Mouse (Mus musculus): ENCODE measurements around the gene Tnc. TPM values are rescaled to one million over a fixed set of nuclear protein-coding genes. Genes with fewer than 3 reads are reported as not detected.

Tnc gene
- total RNA-seq, 2 experiments from 2014 or later, result 40.9 to 41.6 TPM

GRCm38 (mm10) chr4:64024041-64024779 lies 22.6 kb downstream of the Tnc start:
- DNase-seq, result no peak

GRCm38 (mm10) chr4:64020930-64021589 lies 25.8 kb downstream of the Tnc start:
- no peak for DNase-seq

GRCm38 (mm10) chr4:64020151-64020550 lies 26.7 kb downstream of the Tnc start:
- no peak for DNase-seq

GRCm38 (mm10) chr4:64011308-64011707 lies 35.5 kb downstream of the Tnc start:
- no peak for DNase-seq

GRCm38 (mm10) chr4:64009936-64010335 lies 36.9 kb downstream of the Tnc start:
- no peak for DNase-seq

GRCm38 (mm10) chr4:64005198-64005597 lies 41.6 kb downstream of the Tnc start:
- no peak for DNase-seq

- DNase-seq, result no peak
Measured at GRCm38 (mm10) chr4:64003677-64004076, 43.1 kb downstream of the Tnc start.

- DNase-seq, result no peak
Measured at GRCm38 (mm10) chr4:64002168-64002567, 44.6 kb downstream of the Tnc start.

- DNase-seq, result no peak
Measured at GRCm38 (mm10) chr4:64000788-64001187, 46.0 kb downstream of the Tnc start.

GRCm38 (mm10) chr4:64000293-64000692 lies 46.5 kb downstream of the Tnc start:
- DNase-seq, result no peak

- no peak for DNase-seq
Measured at GRCm38 (mm10) chr4:63993462-63994113, 53.2 kb downstream of the Tnc start.

- no peak for DNase-seq
Measured at GRCm38 (mm10) chr4:63990216-63990615, 56.6 kb downstream of the Tnc start.

GRCm38 (mm10) chr4:63988090-63988489 lies 58.7 kb downstream of the Tnc start:
- DNase-seq, result no peak

- DNase-seq, result no peak
Measured at GRCm38 (mm10) chr4:63986576-63986975, 60.2 kb downstream of the Tnc start.

DNA sequence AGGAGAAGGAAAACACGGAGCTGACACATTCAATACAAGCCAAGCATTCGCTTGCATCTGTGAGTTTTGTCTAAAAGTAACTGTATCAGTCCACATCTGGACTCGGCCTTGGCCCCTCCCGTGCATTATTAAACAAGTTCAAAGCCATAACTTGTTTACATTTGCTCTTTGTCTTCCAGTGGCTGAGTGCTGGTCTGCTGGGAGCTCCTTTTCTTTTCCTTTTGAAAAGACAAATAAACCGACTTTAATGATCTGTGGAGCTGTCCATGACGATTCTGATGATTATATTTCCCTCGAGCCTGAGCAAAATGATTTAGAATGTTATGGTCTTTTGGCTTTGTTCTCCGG lies 63.7 kb downstream of the Tnc start:
- no peak for DNase-seq

DNA sequence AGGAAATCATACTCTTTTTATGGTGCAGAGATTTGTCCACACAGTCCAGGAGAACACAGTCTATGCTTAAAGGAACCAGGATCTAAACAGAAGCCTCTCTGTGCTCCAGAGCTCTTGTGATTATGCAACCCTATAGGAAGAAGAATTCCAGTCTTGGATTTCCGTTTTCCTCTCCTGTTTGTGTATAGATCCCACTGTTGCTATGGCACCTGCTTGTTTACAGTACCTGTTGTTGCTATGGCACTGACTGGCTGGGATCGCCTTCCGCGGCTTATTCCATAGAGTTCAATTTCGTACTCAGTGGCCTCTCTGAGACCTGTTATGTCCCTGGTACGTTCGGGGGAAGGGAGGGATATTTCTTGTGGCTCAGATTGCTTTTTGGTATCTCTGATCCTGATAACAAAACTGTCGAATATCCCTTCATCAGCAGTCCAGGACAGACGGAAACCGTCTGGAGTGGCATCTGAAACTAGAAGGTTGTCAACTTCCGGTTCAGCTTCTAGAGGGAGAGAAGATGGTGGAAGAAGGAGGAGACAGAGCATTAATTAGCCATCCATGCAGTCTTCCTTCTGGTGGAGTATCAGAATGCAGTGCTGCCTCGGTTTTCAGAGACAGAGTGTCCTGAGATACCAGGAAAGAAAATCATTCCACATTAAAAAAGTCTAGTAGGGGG lies 64.3 kb downstream of the Tnc start:
- no peak for DNase-seq

DNA sequence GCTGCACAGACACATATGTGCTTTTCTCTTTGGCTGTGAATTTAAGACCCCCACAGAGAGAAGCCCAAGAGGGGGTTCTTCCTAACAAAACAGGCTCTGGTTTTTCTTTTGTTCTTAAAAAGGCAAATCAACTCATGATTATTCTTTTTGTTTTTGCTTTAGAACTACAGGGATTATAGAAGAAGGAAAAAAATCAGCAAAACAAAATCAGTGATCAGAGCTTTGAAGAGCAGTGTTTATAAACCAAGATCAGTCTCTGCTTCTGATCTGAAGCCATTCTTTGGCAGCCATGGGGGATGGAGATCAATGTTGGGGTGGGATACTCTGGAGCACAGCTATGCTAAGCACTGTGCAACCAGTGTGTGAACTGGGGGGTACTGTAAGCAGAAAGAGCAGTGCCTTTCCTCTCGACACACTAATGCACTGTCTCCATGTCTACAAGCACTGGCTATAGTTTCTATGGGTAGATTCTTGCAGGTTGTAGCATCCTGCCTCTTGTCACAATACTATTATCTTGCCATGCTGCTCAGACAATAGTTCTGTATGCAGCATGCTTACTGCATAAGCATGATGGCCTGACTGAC lies 66.5 kb downstream of the Tnc start:
- DNase-seq, result no peak

GRCm38 (mm10) chr4:63979635-63980034 lies 67.2 kb downstream of the Tnc start:
- no peak for DNase-seq

DNA sequence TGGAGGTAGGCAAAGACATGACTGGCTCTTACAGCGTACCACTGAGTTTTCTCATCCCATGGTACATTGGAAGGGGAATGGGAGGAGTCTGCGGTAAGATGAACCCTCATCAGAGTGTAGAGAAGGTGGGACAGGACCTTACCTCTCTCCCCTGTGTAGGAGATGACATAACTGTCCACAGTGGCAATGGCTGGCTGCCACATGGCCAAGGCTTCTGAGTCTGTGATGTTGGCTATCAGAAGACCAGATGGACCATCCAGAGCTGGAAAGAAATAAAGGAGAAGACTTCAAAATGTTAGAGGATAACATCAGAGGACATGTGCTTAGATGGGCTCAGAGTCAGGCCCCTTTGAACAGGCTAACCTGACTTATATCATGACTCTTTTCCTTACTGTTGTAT lies 74.3 kb downstream of the Tnc start:
- no peak for DNase-seq

GRCm38 (mm10) chr4:63971762-63972161 lies 75.1 kb downstream of the Tnc start:
- DNase-seq, result no peak

DNA sequence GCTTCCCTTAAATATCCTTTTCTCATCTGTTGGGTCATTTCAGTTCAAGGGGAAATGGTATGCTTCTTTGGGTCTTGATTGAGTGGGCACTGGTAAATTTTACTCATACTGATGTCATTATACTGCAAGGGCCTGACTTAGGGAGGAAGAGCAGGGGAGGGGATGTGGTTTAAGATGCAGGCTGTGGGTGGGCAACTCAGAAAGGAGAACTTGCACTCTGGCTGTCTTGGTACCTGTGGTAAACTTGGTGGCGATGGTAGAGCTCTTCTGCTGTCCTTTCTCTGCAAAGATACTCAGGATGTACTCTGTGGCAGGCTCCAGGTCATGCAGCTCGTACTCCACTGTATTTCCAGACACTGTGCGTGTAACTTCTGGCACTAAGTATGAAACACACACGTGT lies 75.9 kb downstream of the Tnc start:
- no peak for DNase-seq

DNA sequence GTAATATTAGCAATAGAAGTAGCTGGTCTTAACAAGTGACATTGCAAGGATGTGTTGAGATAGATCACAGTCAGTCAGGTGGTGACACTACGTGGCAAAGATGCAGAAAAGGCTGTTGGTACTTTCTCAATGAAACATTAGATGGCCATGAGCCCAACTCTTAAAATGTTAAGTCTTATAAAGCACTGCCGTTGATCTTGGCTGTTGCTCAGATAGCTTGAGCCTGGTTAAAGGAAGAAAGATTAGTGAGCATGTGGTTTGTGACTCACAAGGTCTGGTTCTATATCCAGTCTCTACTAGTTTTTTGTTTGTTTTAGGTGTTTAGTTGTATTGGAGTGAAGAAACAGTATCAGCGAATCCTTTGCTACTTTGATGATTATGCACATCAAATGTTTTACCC lies 76.9 kb downstream of the Tnc start:
- no peak for DNase-seq

- no peak for DNase-seq
Measured at GRCm38 (mm10) chr4:63963410-63963809, 83.4 kb downstream of the Tnc start.
